ENCODE assay signal across 8 mouse cellular contexts in genomic region chr1:132322711-132323542, GRCm38 (mm10). TPM values are rescaled to one million over a fixed set of nuclear protein-coding genes. Genes with fewer than 3 reads are reported as not detected.
DNase-seq lines count a peak whose midpoint lies in the region; ATAC-seq lines count a peak whose summit lies in the region.

No protein-coding gene starts in this region.

- H3K4me1 ChIP-seq in heart, embryonic 13.5 days: peaks cover 50% of the 10 kb centered on the region
- peaks cover 55% of the 10 kb centered on the region for H3K4me1 ChIP-seq in neural tube, embryonic 15.5 days
- H3K4me1 ChIP-seq in liver, embryonic 11.5 days (replicated peaks; ENCODE audit: control insufficient read depth, insufficient read depth, low read length): peaks cover 3% of the 10 kb centered on the region; the same call in 1 of the 2 replicates

- H3K36me3 ChIP-seq in heart, embryonic 13.5 days: peaks cover 7% of the 10 kb centered on the region; the same call in 1 of the 2 replicates
- H3K36me3 ChIP-seq in neural tube, embryonic 15.5 days: 0 out of 2 replicates have a peak, but pooled peaks cover under 1% of the 10 kb centered on the region
- H3K36me3 ChIP-seq in liver, embryonic 11.5 days (ENCODE audit: control insufficient read depth, insufficient read depth, low read length): no peaks in the 10 kb centered on the region

- H3K27ac ChIP-seq in heart, embryonic 13.5 days (replicated peaks): peak overlapping the region; percentile 7; the same call in 1 of the 2 replicates
- peak overlapping the region; percentile 79 for H3K27ac ChIP-seq in neural tube, embryonic 15.5 days (replicated peaks)
- no peak overlapping the region for H3K27ac ChIP-seq in liver, embryonic 11.5 days (ENCODE audit: low read depth, low read length)

- H3K9ac ChIP-seq in heart, embryonic 13.5 days: 0 out of 2 replicates have a peak overlapping the region, but pooled peaks have one; percentile 17
- peak overlapping the region; percentile 17; the same call in 1 of the 2 replicates for H3K9ac ChIP-seq in neural tube, embryonic 15.5 days (replicated peaks)
- H3K9ac ChIP-seq in liver, embryonic 11.5 days (ENCODE audit: low read depth, low read length): no peak overlapping the region

- H3K9me3 ChIP-seq in heart, embryonic 13.5 days: no peaks in the 10 kb centered on the region
- no peaks in the 10 kb centered on the region for H3K9me3 ChIP-seq in neural tube, embryonic 15.5 days (replicated peaks)
- no peaks in the 10 kb centered on the region for H3K9me3 ChIP-seq in liver, embryonic 11.5 days (ENCODE audit: control insufficient read depth, low read length)

- WGBS in heart, embryonic 13.5 days: 42% methylated on average over 13 of the region's 13 CpGs
- WGBS in neural tube, embryonic 15.5 days: 15% methylated on average over 13 of the region's 13 CpGs
- WGBS in liver, embryonic 11.5 days: 55% methylated on average over 13 of the region's 13 CpGs

- no peak; the same call in 1 of the 2 replicates for ATAC-seq in heart, embryonic 13.5 days (ENCODE audit: extremely low read depth, insufficient number of reproducible peaks, low FRiP score, low TSS enrichment)
- peak; percentile 33; the same call in 1 of the 2 replicates for ATAC-seq in neural tube, embryonic 15.5 days (ENCODE audit: low FRiP score)
- no peak for ATAC-seq in liver, embryonic 11.5 days (replicated peaks; ENCODE audit: low FRiP score)

- H3K27me3 ChIP-seq in heart, embryonic 13.5 days (replicated peaks): peaks cover 7% of the 10 kb centered on the region; the same call in 1 of the 2 replicates
- no peaks in the 10 kb centered on the region for H3K27me3 ChIP-seq in neural tube, embryonic 15.5 days (replicated peaks)
- no peaks in the 10 kb centered on the region for H3K27me3 ChIP-seq in liver, embryonic 11.5 days (replicated peaks; ENCODE audit: control insufficient read depth, insufficient read depth, low read length)

- no peak overlapping the region for H3K4me2 ChIP-seq in heart, embryonic 13.5 days
- peak overlapping the region; percentile 23; the same call in 1 of the 2 replicates for H3K4me2 ChIP-seq in neural tube, embryonic 15.5 days
- H3K4me2 ChIP-seq in liver, embryonic 11.5 days: no peak overlapping the region

- H3K4me3 ChIP-seq in heart, embryonic 13.5 days: no peak overlapping the region
- H3K4me3 ChIP-seq in neural tube, embryonic 15.5 days (replicated peaks): no peak overlapping the region
- H3K4me3 ChIP-seq in liver, embryonic 11.5 days (ENCODE audit: low read depth, low read length): no peak overlapping the region

- peak; percentile 22 for DNase-seq in right cerebral cortex, postnatal 25 days
- no peak for DNase-seq in right cerebral cortex, postnatal 14 days
- DNase-seq in kidney, postnatal 4 days: peak; percentile 49 to 66
- no peak for DNase-seq in natural killer cell, adult 2 months (ENCODE audit: low spot score in 2 of 2)
- DNase-seq in layer of hippocampus, postnatal 36 days: no peak
- no peak for DNase-seq in liver, embryonic 11.5 days (ENCODE audit: low spot score)

RNA-seq across cellular contexts. Expression of gene Nuak2, which starts 7.0 kb away (rescaled TPM):
- polyA plus RNA-seq in heart, embryonic 13.5 days (2015; fragmentation: Nextera tagmentation; extraction: Ambion mirVana): 2.0 and 2.2 TPM in 2 replicates
- 6.6 and 7.1 TPM in 2 replicates for polyA plus RNA-seq in neural tube, embryonic 15.5 days (2015; fragmentation: Nextera tagmentation; extraction: Ambion mirVana)
- total RNA-seq in layer of hippocampus, postnatal 36 days (2021): 1 to 10 TPM in 1 of 2 experiments, under 1 TPM in 1; 0.63 to 1.1 TPM
- polyA plus RNA-seq in liver, embryonic 11.5 days (2014; fragmentation: Nextera tagmentation; extraction: Ambion mirVana): 1.2 and 2.0 TPM in 2 replicates

RNA-seq across cellular contexts. Expression of gene Klhdc8a, which starts 24.5 kb away (rescaled TPM):
- 0.34 and 0.63 TPM in 2 replicates for polyA plus RNA-seq in heart, embryonic 13.5 days (2015; fragmentation: Nextera tagmentation; extraction: Ambion mirVana)
- 7.5 TPM in 2 replicates for polyA plus RNA-seq in neural tube, embryonic 15.5 days (2015; fragmentation: Nextera tagmentation; extraction: Ambion mirVana)
- total RNA-seq in layer of hippocampus, postnatal 36 days (2021): 1 to 10 TPM; 3.0 to 3.3 TPM
- 0.05 TPM in 1 of 2 replicates, not detected in the other for polyA plus RNA-seq in liver, embryonic 11.5 days (2014; fragmentation: Nextera tagmentation; extraction: Ambion mirVana)

Comparison
In these comparisons a context has a peak if more than half of its experiments do, and no peak if none do; other contexts are left out.
1. DNase-seq: peak in right cerebral cortex, postnatal 25 days (single experiment) and kidney, postnatal 4 days (2 of 2); none in right cerebral cortex, postnatal 14 days (single experiment), natural killer cell, adult 2 months (0 of 2), layer of hippocampus, postnatal 36 days (0 of 2) and liver, embryonic 11.5 days (single experiment).